In the genomic region with DNA sequence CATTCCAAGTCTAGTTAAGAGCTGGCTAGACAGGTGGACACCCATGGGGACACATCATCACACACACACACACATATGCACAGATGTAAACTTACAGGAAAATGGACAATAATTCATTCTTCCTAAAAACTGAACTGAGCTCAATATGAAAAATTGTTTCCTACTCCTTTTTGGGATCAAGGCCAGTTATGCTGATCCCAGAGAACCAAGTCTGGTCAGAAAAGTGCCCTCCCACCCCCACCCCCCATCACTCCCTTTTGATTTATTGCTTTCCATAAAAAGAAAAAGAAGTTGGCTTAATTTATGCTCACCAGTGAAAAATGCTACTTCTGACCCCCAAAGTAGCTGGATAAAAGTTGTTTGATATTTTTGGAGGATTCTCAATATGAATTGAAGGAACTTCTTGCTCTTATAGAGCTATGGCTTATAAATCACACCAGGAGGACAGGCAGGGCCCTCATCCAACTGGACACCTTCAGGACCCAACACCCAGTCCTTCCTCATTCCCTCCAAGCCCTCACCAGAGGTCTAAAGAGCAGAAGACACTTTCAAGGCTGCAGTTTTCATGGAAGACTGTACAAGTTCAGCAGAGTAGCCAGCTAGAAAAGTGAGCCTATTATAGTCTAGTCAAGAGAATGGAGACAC, we compare ENCODE assay signal across 25 mouse cellular contexts. TPM values are rescaled to one million over a fixed set of nuclear protein-coding genes. Genes with fewer than 3 reads are reported as not detected.
DNase-seq lines count a peak whose midpoint lies in the region; ATAC-seq and TF ChIP-seq lines count a peak whose summit lies in the region.
"Had no signal": no experiment of that assay in that cellular context is flagged by ENCODE, and none has a peak within 500 bp of the region (broad histone marks: within the 10 kb centered on the region; RNA-seq: fewer than 3 reads in every experiment).

No protein-coding gene starts in this region.

- no peak for TF ChIP-seq POLR2A in olfactory bulb, adult 2 months (IDR thresholded peaks at IDR 0.05; ENCODE audit: insufficient read depth, low read depth, low read length)

- no peak for DNase-seq in kidney, adult 8-10 months
- peak; percentile 28 for DNase-seq in midbrain, embryonic 11.5 days (ENCODE audit: low spot score, missing footprints)
- DNase-seq in kidney, postnatal 10 days, result peak; percentile 55
- no peak for DNase-seq in adrenal gland, postnatal 36 days
- DNase-seq: adrenal gland, postnatal 14 days; B cell, adult 2 months; cerebellum, adult 11-12 months; cerebellum, adult 9-11 months; gastrocnemius, postnatal 10 days; heart, postnatal 14 days; liver; lung, adult 2 months; lung, postnatal 14 days had no signal

- H3K4me3 ChIP-seq in kidney, embryonic 15.5 days (replicated peaks), result no peak overlapping the region
- H3K4me3 ChIP-seq in midbrain, embryonic 11.5 days (ENCODE audit: low read depth, low read length), result no peak overlapping the region
- H3K4me3 ChIP-seq in midbrain, embryonic 13.5 days (replicated peaks), result no peak overlapping the region
- no peak overlapping the region for H3K4me3 ChIP-seq in olfactory bulb, adult 2 months (ENCODE audit: insufficient read depth, low read depth, low read length)
- H3K4me3 ChIP-seq in forebrain, embryonic 16.5 days (replicated peaks; ENCODE audit: low read length), result no peak overlapping the region
- H3K4me3 ChIP-seq: erythroblast, embryonic 14.5 days; hindbrain, embryonic 10.5 days; hindbrain, embryonic 15.5 days; midbrain, embryonic 10.5 days; myocyte; stomach, embryonic 15.5 days had no signal

- H3K9me3 ChIP-seq in kidney, embryonic 15.5 days (replicated peaks), result no peaks in the 10 kb centered on the region
- H3K9me3 ChIP-seq in midbrain, embryonic 11.5 days (ENCODE audit: control insufficient read depth, low read length), result no peaks in the 10 kb centered on the region
- H3K9me3 ChIP-seq in midbrain, embryonic 13.5 days, result no peaks in the 10 kb centered on the region
- H3K9me3 ChIP-seq in forebrain, embryonic 16.5 days (ENCODE audit: control insufficient read depth, low read length), result no peaks in the 10 kb centered on the region
- H3K9me3 ChIP-seq: hindbrain, embryonic 10.5 days; hindbrain, embryonic 15.5 days; midbrain, embryonic 10.5 days; stomach, embryonic 15.5 days had no signal

- no peak overlapping the region for H3K9ac ChIP-seq in kidney, embryonic 15.5 days
- no peak overlapping the region for H3K9ac ChIP-seq in midbrain, embryonic 11.5 days (ENCODE audit: low read length)
- H3K9ac ChIP-seq in midbrain, embryonic 13.5 days (replicated peaks), result no peak overlapping the region
- H3K9ac ChIP-seq in forebrain, embryonic 16.5 days (replicated peaks; ENCODE audit: low read depth, low read length), result no peak overlapping the region
- H3K9ac ChIP-seq: hindbrain, embryonic 15.5 days; liver, embryonic 14.5 days; stomach, embryonic 15.5 days had no signal

- H3K4me1 ChIP-seq in kidney, embryonic 15.5 days, result peaks cover 39% of the 10 kb centered on the region
- no peaks in the 10 kb centered on the region for H3K4me1 ChIP-seq in midbrain, embryonic 11.5 days (ENCODE audit: control insufficient read depth, insufficient read depth, low read length)
- H3K4me1 ChIP-seq in midbrain, embryonic 13.5 days (replicated peaks), result peaks cover 13% of the 10 kb centered on the region
- H3K4me1 ChIP-seq in olfactory bulb, adult 2 months (ENCODE audit: control insufficient read depth, insufficient read depth, low read length), result peaks cover 35% of the 10 kb centered on the region
- peaks cover 6% of the 10 kb centered on the region for H3K4me1 ChIP-seq in forebrain, embryonic 16.5 days (replicated peaks; ENCODE audit: control insufficient read depth, insufficient read depth, low read length)

- H3K36me3 ChIP-seq in kidney, embryonic 15.5 days, result no peaks in the 10 kb centered on the region
- H3K36me3 ChIP-seq in midbrain, embryonic 11.5 days (ENCODE audit: control insufficient read depth, insufficient read depth, low read length), result no peaks in the 10 kb centered on the region
- no peaks in the 10 kb centered on the region for H3K36me3 ChIP-seq in midbrain, embryonic 13.5 days
- no peaks in the 10 kb centered on the region for H3K36me3 ChIP-seq in forebrain, embryonic 16.5 days (ENCODE audit: control insufficient read depth, insufficient read depth)
- H3K36me3 ChIP-seq: hindbrain, embryonic 10.5 days; hindbrain, embryonic 15.5 days; midbrain, embryonic 10.5 days; stomach, embryonic 15.5 days had no signal

- ATAC-seq in kidney, embryonic 15.5 days (replicated peaks; ENCODE audit: low FRiP score), result no peak
- ATAC-seq in midbrain, embryonic 11.5 days (ENCODE audit: low FRiP score), result no peak
- no peak for ATAC-seq in midbrain, embryonic 13.5 days
- ATAC-seq in forebrain, embryonic 16.5 days, result no peak
- ATAC-seq: activated CD4-positive, CD25-positive, alpha-beta regulatory T cell, adult 4 months had no signal

- TF ChIP-seq CTCF in olfactory bulb, adult 2 months (IDR thresholded peaks at IDR 0.05; ENCODE audit: insufficient read depth, low read depth, low read length), result no peak

- 0 out of 2 replicates have a peak, but pooled peaks cover 6% of the 10 kb centered on the region for H3K27me3 ChIP-seq in kidney, embryonic 15.5 days
- H3K27me3 ChIP-seq in midbrain, embryonic 11.5 days (ENCODE audit: control insufficient read depth, insufficient read depth, low read length), result no peaks in the 10 kb centered on the region
- no peaks in the 10 kb centered on the region for H3K27me3 ChIP-seq in midbrain, embryonic 13.5 days
- H3K27me3 ChIP-seq in forebrain, embryonic 16.5 days (replicated peaks; ENCODE audit: control insufficient read depth, insufficient read depth, low read length), result no peaks in the 10 kb centered on the region
- H3K27me3 ChIP-seq: hindbrain, embryonic 15.5 days had no signal

- H3K27ac ChIP-seq in kidney, embryonic 15.5 days, result peak overlapping the region; percentile 41; the same call in 1 of the 2 replicates
- no peak overlapping the region for H3K27ac ChIP-seq in midbrain, embryonic 11.5 days (ENCODE audit: low read depth, low read length)
- H3K27ac ChIP-seq in midbrain, embryonic 13.5 days, result no peak overlapping the region
- peak overlapping the region; percentile 81 for H3K27ac ChIP-seq in olfactory bulb, adult 2 months (ENCODE audit: insufficient read depth, low read depth, low read length)
- H3K27ac ChIP-seq in forebrain, embryonic 16.5 days (ENCODE audit: low read length), result no peak overlapping the region
- H3K27ac ChIP-seq: hindbrain, embryonic 10.5 days; hindbrain, embryonic 15.5 days; liver, embryonic 14.5 days; midbrain, embryonic 10.5 days; stomach, embryonic 15.5 days had no signal

- H3K4me2 ChIP-seq in kidney, embryonic 15.5 days, result no peak overlapping the region
- H3K4me2 ChIP-seq in midbrain, embryonic 11.5 days, result no peak overlapping the region
- no peak overlapping the region for H3K4me2 ChIP-seq in midbrain, embryonic 13.5 days (replicated peaks)
- H3K4me2 ChIP-seq in forebrain, embryonic 16.5 days (ENCODE audit: low read length), result no peak overlapping the region
- H3K4me2 ChIP-seq: hindbrain, embryonic 15.5 days; stomach, embryonic 15.5 days had no signal

RNA-seq across cellular contexts. Expression of a gene that starts 31.5 kb away (rescaled TPM):
- polyA plus RNA-seq in kidney, embryonic 15.5 days (2015; fragmentation: Nextera tagmentation; extraction: Ambion mirVana), result 35.4 and 38.7 TPM in 2 replicates
- 58.4 and 59.8 TPM in 2 replicates for polyA plus RNA-seq in midbrain, embryonic 11.5 days (2014; fragmentation: Nextera tagmentation; extraction: Ambion mirVana)
- polyA plus RNA-seq in midbrain, embryonic 13.5 days (2015; fragmentation: Nextera tagmentation; extraction: Ambion mirVana), result 55.1 and 67.8 TPM in 2 replicates
- polyA plus RNA-seq in olfactory bulb, adult 2 months (2012; ENCODE audit: insufficient read depth, insufficient read length, low replicate concordance, missing spikeins), result 196 TPM in 1 of 2 replicates, not detected in the other
- 100 to 1,000 TPM; 199 to 285 TPM for total RNA-seq in adrenal gland, postnatal 36 days (2021)
- polyA plus RNA-seq in forebrain, embryonic 16.5 days (2015; fragmentation: Nextera tagmentation; extraction: Ambion mirVana), result 70.3 and 74.9 TPM in 2 replicates

Comparison
In these comparisons a context has a peak if more than half of its experiments do, and no peak if none do; other contexts are left out.
1. DNase-seq: peak in midbrain, embryonic 11.5 days (single experiment) and kidney, postnatal 10 days (single experiment); none in kidney, adult 8-10 months (0 of 2) and adrenal gland, postnatal 36 days (0 of 2).
2. H3K27ac ChIP-seq: peak in kidney, embryonic 15.5 days (single experiment) and olfactory bulb, adult 2 months (single experiment); none in midbrain, embryonic 11.5 days (single experiment), midbrain, embryonic 13.5 days (single experiment) and forebrain, embryonic 16.5 days (single experiment).